Mouse (Mus musculus): ENCODE data around the gene Top1.

DNA sequence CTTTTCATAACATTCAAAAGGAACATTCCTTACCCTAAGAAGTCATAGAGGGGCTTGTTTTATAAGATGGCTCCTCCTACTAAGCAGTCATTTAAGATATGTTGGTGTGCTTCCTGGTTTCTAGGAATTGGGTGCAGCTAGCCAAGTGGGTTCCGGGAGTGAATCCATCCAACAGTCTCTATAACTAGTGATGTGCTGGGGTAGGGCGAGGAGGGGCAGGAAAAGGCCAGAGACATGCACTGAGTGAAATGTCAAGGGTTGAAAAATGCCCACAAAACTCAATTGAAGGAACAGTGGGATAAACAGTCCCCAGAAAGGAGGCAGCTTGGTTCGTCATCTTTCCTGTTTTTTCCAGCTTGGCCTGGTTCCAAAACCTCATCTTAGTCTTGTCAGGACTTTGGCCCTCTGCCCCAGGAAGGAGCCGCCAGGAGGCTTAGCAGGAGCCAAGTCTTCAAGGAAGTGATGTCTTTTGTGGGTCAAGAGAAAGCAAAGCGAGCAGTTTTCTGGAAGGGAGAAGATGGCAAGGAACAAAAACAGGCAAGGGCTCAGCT is 24.0 kb upstream of the Top1 start:
- TF ChIP-seq MAX (IDR thresholded peaks at IDR 0.05; ENCODE audit: low read length) (no peak), CTCF (conservative IDR thresholded peaks at IDR 0.05 in 1 of 2, IDR thresholded peaks at IDR 0.05 in 1 of 2; ENCODE audit: low read depth in 2 of 2, low read length in 2 of 2) (no peak), ZKSCAN1 (IDR thresholded peaks at IDR 0.05; ENCODE audit: borderline replicate concordance, low read depth, low read length) (no peak)

Data from CH12.LX (cell line).